Mouse (Mus musculus): Measurements from ENCODE around the gene 1810037I17Rik. TPM values are rescaled to one million over a fixed set of nuclear protein-coding genes. Genes with fewer than 3 reads are reported as not detected.
A peak's percentile ranks its signal among the peaks of the same experiment; 100 is the strongest.
"Not testable (repeated sequence)": the region's sequence is repeated elsewhere in the genome, so short reads cannot be mapped to it uniquely, and the experiment has no call there.

Gene 1810037I17Rik
- total RNA-seq, 1 experiment from 2014 or later = 54.5 TPM

- DNase-seq = no peak
These were observed 8.5 kb downstream of the 1810037I17Rik start for GRCm38 (mm10) chr3:122932466-122932865.

GRCm38 (mm10) chr3:122937176-122937575, 13.2 kb downstream of the 1810037I17Rik start:
- DNase-seq = not testable (repeated sequence)

GRCm38 (mm10) chr3:122939215-122939614, 15.2 kb downstream of the 1810037I17Rik start:
- DNase-seq = peak; percentile 60

- peak; percentile 44 for DNase-seq
These were observed 19.4 kb downstream of the 1810037I17Rik start for GRCm38 (mm10) chr3:122943387-122943890.

DNA sequence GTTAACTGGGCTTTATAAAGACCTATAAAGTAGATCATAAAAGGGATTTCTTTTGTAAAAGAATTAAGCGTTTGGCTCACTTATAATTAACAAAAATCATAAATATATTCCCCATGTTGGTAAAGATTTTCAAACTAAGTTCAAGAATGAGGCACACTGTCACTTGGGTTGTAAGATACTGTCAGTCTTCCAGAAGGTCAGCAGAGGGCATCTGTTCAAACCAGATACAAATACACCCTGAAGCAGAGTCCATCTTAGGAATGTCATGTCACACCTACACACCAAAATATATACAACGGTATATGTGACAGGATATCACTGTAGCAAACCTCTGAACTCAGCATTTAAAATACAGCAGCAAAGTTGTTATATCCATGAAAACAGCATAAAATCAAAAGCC, 26.1 kb downstream of the 1810037I17Rik start:
- DNase-seq = no peak

DNA sequence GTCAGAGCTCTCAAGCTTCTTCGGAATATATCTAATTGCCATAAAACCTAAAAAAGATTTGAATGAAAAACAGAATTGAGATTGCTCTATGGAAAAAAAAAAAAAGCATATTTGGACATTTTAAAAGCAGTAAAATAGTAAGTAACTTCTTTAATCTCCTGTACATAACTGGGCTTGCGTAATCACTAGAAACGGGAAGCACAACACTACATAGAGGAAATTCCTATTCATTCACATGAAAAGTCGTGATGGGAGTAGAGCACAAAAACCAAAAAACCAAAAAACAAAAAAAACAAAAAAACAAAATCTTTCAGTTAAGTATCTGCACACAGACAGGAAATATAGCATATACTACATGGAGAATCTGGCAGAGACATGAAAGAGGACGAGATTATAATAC, 40.3 kb downstream of the 1810037I17Rik start:
- no peak for DNase-seq

DNA sequence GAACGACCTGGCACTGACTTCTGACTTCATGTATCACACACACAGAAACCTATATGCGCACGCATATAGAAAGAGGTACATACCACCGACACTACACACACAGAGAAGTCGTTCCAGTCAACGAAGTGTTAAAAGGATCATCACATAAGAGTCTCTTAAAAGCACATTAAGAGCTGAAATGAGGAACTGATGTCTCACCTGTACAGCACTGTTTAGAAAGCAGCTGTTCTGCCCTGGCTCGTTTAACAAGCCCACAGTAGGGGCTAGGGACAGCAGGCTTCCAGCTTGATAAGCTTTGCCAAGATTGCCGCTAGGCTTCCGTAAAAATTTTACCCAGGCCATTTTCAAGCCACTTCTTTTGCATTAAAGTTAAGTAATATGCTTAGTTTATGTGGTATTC, 44.4 kb downstream of the 1810037I17Rik start:
- DNase-seq = no peak

GRCm38 (mm10) chr3:122972126-122972822, 48.3 kb downstream of the 1810037I17Rik start:
- no peak for DNase-seq

GRCm38 (mm10) chr3:122974833-122975232, 50.8 kb downstream of the 1810037I17Rik start:
- DNase-seq = no peak

DNA sequence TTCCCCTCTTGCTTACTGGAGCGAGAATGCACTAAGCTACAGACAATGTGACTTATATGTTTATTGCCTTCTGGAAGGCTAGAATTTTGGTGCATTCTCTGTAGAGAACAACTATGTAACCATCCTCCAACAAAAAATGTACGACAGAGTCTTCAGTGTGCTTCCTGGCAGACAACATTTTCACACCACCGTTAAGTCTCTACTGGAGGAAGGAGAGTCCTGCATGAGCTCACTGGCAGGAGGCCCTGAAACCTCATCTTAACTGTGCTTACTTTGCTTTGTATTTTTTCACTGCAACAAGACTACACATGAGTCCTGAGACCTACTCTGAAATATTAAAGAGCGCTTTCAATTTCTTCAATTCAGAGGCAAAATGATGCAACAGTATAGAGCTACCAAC, 51.4 kb downstream of the 1810037I17Rik start:
- no peak for DNase-seq

Other genes starting within 250 kb of the 1810037I17Rik start
- 27.9 and 31.4 TPM in 2 replicates for gene Pde5a, start 195.3 kb upstream of the 1810037I17Rik start, total RNA-seq (2021)
- gene Fabp2, start 29.1 kb upstream of the 1810037I17Rik start, total RNA-seq (2021) = 0.68 and 7.3 TPM in 2 replicates
- not detected in 2 replicates for gene Gm10959, start 4.8 kb upstream of the 1810037I17Rik start, total RNA-seq (2021)
- gene Usp53, start 60.3 kb downstream of the 1810037I17Rik start, total RNA-seq (2021) = 23.5 and 26.6 TPM in 2 replicates
- not detected in 2 replicates for gene Myoz2, start 110.8 kb downstream of the 1810037I17Rik start, total RNA-seq (2021)